Mouse (Mus musculus) kidney, postnatal 4 days (tissue): ENCODE measurements around the gene Ddn.
A peak's percentile ranks its signal among the peaks of the same experiment; 100 is the strongest.

Experiments
- DNase-seq, 2 experiments: peaks; one replicate each; pipeline ENCODE4 v3.0.0; 2021; ENCODE audit warnings: mixed read lengths in 2 of 2

Ddn gene

GRCm38 (mm10) chr15:98772511-98773211, 36.6 kb downstream of the Ddn start:
- peak in 1 of 2 experiments; percentile 46 for DNase-seq

DNA sequence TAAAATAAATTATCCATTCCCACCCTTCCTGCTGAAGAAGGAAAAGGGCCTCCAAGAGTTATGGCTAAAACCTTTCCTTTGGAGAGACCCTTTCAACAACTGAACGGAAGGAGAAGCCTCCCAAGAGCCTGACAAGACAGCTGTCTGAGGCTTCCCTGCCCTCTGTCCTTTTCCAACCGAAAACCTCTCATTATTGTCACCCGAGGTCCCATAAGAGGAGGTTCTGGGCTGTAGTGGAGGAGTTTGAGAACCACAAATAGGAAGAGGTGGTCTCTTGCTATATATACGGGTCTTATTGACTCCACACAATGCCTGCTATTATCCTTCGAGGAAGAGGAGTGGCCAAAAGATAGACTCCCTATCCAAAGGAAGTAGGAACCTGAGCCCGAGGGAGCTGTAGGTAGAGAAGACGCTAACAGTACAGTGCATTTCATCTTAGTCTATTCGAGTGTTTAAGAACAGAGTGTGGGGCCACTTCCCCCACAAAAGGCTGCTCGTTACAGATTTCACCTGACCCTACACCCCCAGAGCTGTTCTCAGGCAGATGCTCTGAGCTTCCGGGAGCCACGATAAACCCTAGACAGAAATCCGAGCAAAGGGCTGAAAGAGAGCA, 37.4 kb downstream of the Ddn start:
- DNase-seq: no peak

- DNase-seq: no peak
Observed at GRCm38 (mm10) chr15:98768259-98768658, 41.0 kb downstream of the Ddn start.

DNA sequence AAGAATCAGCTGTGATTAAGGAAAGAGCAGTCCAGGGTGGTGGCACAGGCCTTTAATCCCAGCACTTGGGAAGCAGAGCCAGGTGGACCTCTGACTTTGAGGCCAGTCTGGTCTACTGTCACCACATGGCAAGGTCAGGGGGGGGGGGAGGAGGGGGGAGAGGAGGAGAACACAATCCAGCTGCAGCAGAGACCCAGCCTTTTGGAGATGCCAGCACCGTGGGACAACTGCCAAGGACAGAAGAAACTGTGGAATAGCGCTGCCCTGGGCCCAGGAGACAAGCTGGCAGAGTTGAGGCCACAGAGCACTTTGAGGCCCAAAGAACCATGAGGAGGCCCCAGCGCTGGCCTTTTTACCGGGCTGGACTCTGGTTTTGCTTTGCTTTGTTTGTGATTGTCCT, 43.4 kb downstream of the Ddn start:
- no peak for DNase-seq

GRCm38 (mm10) chr15:98762670-98763529, 46.4 kb downstream of the Ddn start, which contains the start of gene Arf3:
Arf3 (minus strand) TSS chr15:98763214.
- DNase-seq: peak; percentile 97 to 98

- DNase-seq: peak; percentile 85 to 91
Observed at GRCm38 (mm10) chr15:98762201-98762621, 47.1 kb downstream of the Ddn start.

DNA sequence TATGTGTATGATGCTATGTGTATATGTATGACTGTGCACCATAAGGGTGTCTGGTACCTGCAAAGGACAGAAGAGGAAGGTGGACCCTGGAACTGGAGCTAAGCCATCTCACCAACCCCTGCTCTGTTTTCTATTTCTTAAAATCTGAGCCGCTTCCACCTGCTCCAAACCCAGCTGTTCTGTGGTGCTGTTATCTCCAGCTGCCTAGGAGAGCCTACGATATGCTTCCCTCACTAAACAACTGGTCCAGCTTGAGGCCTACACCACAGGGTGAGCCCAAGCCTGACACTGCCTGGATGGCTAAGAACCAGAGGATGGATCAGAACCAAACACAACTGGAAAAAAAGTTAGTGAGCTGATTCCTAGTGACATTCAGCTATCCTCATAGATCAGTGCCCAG, 55.2 kb downstream of the Ddn start:
- no peak for DNase-seq
